Mouse (Mus musculus) adrenal gland, adult (tissue): ENCODE measurements at regions not wholly inside any gene's neighbourhood (a gene's known extent, or its start where the extent isn't known, plus 50 kb on each side); places are given as distances from the start of the nearest gene placed in this dataset.
A peak's percentile ranks its signal among the peaks of the same experiment; 100 is the strongest.
"Not testable (repeated sequence)": the region's sequence is repeated elsewhere in the genome, so short reads cannot be mapped to it uniquely, and the experiment has no call there.

Experiments
- DNase-seq, 2 experiments: peaks; one replicate each; pipeline ENCODE4 v3.0.0; 2022 to 2023; ENCODE audit warnings: low spot score in 1 of 2; ENCODE audit not compliant: inconsistent age in 2 of 2

DNA sequence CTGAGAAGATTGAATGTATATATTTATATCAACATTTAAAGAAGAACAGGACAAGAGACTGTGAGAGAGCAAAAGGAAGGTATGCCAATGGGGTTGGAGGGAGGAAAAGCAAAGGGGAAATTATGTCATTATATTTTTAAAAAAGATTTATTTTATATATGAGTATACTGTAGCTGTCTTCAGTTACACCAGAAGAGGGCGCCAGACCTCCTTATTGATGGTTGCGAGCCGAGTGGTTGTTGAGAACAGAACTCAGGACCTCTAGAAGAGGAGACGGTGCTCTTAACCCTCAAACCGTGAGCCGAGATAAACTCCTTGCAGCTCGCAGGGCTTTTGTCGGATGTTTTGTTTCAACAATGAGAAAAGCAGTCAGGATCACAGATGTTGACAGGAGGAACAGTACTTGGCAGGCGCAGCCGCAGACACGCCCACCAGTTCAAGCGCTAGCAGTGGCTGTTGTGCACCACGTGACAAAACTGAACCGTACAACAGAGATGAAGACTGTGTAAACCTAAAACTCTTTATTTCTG is 158.7 kb downstream of the Mat2b start:
- no peak for DNase-seq

DNA sequence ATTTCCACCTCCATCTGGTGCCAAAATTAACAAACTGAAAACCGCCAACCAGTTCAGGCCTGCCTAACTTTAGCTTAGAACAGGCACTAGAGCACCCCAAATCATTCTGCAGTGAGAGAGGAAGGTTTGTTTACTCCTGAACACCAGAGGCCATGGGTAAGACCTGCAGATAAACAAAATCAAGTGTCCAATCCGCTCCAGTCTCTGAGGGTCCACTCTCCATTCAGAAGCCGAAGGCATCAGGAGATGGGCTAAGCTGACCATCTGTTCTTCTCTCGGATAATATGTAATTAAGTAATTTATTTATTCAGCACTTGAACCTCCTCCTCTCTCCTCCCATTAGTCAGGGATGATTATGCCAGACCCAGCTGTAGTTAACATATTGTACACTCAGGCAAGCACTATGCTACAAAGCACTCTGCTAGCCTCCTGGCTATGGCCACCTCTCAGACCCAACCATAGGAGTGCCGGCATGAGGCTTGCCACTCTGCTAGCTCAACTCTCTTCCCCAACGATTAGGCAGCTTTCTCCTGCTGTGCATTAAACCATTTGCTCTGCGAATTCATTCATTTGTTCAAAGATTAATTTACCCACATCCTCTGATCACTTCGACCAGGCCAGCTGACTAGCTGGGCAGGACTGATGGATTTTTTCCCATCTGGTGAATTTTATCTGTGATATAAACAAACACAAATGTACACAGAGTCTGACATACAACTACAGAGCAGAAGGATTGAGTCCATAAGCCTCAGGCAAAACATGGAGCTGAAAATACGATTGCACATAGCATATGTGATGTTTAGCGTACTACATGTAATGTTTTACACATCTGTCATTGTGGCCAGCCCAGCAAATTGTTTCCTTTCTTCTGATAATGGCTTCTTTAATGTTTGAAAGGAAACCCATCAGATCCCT is 184.4 kb downstream of the Mat2b start:
- no peak for DNase-seq

DNA sequence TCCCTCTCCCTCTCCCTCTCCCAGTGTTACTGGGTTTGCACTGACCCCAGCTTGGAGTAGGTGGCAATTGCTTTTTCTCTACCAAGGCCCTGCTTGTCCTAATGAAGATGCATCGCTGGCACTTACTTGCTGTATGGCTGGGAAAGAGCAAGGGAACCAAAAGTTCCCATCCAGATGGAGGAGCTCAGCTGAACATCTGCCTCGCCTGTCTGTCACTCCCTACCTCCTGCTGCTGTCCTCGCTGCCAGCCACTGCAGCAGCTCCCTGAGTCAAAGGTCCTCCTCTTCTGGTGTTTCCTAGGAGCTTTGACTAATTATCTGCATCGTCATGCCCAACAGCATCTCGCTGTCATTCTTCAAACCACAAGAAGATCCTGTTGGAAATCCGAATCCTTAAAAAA is 203.4 kb downstream of the Mat2b start:
- DNase-seq, result no peak

DNA sequence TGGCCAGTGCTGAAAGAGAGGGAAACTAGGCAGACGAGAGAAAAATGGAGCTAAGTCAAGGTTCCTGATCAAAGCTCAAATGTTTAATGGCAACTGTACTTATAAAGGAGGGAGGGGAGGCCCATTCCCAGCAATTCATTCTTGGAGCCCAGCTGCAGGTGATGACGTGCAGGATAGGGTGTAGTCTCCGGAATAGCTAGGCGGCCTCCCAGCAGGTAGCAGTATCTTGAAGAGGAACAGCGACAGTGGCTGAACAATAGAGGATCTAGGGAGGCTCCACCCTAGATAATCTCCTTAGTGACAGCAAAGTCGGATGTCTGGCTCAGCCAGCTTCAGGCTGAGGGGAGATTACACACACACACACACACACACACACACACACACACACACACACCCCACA is 216.8 kb downstream of the Mat2b start:
- not testable (repeated sequence) for DNase-seq

DNA sequence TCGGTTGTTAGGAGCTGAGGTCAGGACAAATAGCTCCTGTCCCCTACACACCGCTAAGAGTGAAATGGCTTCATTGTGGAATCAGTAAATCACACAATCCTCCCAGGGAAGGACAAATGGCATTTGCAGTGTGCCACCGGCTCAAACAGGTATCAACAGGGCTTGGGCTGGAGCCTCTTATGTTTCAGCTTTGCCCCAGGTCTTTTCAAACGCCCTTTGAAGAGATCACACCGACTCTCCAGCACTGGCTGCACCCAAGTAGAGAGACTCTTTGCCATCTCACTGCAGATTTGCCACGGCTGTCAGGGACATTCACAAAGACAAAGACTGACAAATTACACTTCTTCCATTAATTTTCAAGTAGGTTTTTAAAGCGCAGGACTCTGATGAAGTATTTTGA is 217.7 kb downstream of the Mat2b start:
- no peak for DNase-seq

DNA sequence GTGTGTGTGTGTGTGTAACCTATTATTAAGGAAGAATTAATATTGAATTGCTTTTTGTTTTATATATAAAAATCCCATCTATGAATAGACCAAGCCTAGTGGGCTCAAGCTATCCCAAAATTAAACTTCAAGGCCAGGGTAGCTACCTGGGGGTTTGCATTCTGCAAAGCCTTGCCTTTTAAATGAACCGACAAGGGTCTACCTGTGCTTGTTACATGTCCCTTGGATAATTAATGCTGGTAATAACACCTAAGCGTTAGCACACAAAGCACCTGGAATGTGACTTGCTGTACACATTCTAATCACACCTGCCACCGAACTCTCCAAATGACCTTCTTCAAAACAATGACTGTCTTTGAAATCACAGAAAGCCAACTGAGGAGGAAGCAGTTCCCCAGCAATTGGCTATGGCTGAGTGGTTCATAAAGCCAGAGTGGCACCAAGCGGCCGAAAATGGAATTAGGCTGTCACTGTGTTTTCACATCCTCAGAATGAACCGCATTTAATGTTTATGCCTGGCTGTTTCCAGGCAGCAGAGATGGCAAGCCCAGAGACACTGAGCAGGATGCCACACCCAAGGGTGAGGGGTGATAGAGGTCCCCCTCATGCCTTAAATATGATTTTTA is 225.8 kb downstream of the Mat2b start:
- peak in 1 of 2 experiments; percentile 55 for DNase-seq

DNA sequence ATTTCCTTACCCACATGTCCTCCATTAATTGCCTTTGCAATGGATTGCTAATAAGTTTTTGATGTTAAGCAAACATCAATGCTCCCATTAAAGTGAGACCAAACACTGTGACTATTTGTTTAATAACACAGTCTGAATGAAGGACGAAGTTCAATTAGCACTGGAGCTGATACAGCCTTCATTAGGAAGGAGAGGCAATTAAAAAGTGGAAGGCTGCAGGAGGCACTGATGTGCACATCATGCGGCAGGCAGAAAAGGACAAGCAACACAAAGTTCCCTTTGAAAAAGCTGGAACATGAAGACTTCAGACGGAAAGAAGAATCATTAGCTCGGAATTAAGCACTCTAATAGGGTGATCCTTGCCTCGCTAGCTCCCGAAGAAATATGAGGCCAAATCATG is 238.4 kb downstream of the Mat2b start:
- no peak for DNase-seq

DNA sequence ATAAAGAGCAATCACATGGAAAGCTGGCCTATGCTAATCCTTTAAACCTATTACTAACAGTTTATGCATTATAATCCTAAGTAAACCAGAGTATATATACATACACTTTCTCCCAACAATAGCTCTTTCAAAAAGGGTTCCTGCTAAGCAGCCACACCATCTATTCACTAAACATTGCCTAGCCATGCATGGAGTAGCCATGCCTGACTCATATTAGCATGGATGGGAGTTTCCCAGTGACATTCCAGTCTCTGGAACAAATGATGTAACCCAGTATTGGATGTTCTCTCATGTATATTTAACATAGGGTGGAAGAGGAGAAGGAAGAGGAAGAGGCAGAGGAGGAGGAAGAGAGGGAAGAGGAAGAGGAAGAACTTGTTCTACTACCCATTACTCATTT is 240.0 kb downstream of the Mat2b start:
- DNase-seq, result not testable (repeated sequence)

DNA sequence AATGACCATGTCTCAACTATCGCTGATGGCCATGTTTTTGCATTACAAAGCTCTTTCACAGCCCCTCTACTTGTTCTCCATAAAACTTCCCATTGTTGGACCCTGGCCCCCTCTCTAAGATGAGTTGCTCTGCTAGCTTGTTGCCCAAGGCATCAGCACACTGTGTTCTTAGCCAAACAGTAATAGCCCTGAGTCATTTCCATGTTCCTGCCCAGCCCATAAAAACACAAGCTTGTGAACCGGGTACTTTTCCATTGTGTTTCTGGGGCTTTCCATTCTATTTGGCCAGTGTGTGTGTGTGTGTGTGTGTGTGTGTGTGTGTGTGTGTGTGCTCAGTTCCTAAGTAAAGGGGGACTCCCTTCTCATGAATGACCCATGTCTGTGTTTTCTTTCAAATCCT is 248.2 kb downstream of the Mat2b start:
- no peak for DNase-seq

DNA sequence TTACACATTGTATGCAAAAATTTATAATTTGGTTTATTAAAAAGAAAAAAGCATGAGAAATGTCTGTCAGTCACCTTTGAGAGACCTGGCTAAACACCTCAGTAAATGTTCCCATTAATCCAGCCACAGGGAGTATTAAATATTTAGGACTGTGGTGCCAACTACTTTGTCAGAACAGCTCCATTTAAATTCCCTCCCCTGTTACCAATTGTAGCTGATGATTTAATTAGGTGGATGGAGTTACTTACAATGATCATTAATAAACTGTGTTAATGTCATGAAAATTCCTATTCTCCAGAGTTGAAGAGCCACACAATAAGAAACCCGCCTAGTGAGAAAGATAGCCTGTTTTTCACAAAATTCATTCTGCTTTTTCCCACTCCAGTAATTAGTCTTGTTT is 261.0 kb downstream of the Mat2b start:
- DNase-seq, result no peak

DNA sequence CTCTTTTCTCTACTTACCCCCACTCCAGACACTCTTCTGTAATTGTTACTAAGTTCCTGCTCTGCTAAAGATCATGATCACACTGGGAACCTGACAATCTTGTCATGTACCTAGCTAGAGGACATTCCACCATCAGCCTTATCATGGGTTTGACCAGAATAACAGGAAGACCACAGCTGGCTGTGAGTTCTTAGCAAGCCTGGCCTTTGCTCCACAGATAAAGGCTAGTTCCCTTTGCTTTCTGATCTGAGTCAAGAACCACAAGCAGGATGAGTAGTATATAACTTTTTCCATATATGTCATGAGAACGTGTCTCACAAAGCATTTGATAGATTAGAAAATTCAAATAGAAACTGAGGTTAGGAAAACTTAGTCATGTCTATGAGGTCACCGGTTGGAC is 266.1 kb downstream of the Mat2b start:
- DNase-seq, result no peak

DNA sequence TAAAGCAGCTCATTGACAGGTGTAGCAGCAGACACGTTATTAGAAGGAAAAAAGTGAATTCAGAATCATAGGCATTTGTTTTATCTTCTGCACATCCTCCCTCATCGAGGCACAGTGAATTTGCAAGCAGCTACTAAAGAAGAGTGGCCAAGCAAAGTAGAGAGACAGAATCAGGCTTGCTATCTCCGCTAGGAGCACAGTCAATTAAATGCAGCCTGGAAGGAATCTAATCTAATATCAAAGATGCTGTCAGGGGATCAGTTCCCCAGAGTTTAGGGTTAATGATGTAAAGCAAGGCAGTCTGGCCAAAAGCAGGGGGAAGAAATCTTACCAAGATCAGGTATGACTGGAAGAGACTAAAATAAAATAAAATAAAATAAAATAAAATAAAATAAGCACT is 270.7 kb downstream of the Mat2b start:
- DNase-seq, result no peak

DNA sequence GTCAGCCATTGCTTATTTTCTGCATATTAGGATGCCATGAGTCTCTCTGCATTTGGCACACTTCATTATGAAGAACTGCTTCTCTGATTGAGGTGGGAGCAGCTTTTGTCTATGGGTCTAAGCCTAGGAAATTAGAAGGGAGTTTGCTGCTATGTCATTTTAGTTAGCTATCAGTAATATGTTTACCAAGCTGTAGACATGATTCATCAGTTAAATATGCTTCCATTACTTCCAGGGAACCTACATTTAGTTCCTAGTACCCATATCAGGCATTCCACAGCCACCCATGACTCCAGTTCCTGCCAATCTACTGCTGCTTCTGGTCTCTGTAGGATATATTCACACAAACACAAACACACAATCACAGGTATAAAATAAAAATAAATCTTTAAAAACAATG is 287.4 kb downstream of the Mat2b start:
- DNase-seq, result no peak

DNA sequence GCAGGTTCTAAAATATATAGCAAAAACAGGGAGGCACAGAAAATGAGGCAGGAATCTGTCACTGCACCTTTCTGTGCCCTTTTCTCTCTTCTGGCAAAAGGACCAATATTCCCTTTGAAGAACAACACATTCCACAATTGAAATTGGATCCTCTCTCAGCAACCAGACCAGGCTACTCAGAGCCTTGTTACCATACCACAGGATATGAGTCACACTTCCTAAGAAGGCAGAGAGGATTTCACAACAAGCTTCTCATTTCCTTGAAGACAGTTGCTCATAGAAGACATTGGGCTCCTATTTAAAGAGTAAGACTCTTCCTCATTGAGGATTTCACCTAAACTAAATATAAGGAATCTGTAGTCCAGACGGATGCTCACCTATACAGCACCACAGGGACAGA is 292.8 kb downstream of the Mat2b start:
- DNase-seq, result no peak

DNA sequence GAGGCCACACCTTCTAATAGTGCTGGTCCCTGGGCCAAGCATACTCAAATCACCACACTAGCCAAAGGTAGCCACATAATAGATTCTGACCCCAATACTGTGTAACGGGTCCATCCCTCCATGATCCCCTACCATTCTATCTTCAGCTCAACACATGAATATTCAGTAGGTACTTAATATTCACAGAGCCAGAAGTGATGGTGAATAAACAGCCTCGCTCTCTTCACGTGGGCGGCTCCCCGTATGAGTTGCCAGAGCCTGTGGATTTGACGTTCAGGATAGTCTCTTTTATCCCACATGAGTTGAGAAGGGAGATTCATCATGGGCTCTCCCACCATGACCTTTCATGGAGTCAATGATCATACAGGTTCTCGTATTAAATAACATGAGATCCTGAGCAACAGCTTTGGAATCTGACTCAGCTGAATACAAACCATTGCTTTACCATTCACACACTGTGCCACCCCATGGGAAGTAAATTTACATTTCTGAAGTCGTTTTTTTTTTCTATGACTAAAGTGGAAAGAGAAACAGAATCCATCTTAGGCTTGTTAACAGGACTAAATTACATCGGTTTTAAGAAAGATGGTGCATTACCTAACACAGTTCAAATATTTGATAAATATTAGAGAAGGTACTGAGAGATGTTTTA is 297.4 kb downstream of the Mat2b start:
- no peak for DNase-seq

DNA sequence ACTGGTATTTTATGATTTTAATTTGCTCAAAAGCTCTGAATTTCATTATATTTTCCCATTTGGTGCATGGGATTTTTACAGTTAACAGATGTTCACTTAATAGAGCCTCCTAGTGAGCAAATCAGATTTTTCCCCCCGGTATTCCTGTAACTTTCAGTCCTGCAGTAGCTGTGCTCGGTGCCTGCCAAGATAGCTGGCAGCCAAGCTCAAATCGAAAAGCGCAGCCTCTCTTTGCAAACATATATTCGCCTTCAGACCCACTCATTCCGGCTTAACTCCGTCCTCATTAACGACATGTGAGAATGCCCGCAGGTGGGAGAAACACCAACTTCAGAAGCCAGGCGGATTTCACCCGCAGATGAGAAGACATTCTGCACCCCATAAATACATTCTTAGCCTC is 299.7 kb downstream of the Mat2b start:
- DNase-seq, result no peak

DNA sequence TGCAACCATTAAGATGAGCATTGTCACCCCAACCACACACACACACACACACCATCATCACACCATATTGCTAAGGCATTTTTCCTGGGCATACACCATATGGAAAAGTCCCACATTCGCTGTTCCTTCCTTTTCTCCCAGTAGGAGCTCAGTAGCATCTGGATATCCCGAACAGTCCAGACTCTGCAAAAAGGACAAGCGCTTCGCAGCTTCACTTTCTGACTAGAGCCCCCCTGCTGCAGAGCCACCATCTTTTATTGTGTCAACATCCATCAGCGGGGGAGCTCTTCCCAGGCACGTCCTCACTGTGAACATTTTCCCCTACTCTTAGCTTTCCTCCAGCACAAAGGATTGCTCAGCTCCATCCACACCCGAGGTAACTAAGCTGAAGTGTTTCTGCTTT is 300.1 kb downstream of the Mat2b start:
- no peak for DNase-seq

DNA sequence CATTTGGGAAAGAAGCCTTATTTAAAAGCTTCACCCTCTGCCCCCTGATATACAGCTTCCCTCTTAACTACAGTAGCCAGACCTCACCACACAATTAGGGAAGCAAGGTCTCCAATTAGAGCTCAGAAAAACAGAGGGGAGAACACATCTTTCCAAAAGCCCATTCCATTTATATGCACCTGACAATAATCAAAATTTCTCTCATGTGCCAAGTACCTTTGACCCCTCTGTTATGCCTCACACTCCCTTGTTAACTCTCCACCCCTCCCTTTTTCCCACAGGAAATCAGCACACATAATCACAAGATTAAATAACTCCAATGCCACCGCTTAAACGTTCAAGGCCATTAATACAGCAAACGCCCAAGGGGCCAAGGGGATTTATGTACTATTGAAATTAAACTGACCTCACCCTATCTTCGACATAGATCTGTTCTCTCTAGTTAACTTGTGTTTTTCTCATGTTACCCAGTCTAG is 300.7 kb downstream of the Mat2b start:
- no peak for DNase-seq

DNA sequence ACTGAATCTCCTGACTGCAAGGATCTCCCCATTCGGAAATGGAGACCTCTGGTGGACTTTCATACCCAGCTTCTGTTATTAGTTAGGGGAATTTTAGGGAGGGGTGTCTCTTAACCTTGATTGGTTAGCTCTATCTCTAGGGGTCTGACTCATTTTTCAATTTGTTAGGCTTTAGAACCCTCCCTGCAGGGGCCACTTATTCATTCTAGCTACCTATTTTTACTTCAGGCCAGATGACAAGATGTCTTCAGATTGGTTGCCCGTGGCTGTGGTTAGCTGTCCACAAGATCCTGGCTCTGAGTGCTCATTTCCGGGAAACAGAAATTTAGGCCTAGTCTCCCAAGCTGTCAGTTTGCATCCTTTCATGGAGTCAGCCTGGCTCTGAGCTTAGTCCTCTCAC is 314.3 kb downstream of the Mat2b start:
- DNase-seq, result no peak

DNA sequence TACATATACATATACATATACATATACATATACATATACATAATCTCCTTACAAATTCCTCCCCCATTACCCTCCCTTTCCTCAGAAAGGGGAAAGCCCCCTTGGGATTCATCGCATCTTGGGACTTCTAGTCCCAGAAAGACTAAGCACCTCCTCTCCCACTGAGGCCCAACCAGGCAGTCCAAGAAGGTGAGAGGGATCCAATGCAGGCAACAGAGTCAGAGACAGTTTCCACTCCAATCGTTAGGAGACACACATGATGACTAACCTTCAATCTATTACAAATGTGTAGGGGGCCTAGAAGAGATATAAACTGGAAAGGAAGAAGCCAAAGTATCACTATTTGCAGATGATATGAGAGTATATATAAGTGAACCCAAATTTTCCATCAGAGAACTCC is 323.3 kb downstream of the Mat2b start:
- no peak for DNase-seq

DNA sequence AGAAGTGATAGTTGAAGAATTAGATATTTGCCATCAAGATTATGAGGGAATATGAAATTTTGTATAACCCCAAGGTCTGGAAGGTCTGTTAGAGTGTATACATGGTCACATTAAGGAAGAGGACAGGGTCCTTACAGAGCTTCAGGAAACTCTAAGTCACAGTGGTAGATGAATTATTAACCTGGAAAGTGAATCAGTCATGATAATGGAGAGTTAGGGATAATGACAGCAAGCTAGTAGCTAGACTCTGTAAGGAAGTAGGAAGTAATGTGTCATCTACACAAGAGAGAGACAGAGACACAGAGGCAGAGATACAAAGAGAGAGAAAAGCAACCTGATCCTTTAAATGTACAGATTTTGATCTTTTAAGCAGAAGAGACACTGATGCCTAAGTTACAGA is 328.4 kb downstream of the Mat2b start:
- DNase-seq, result no peak
